Mouse (Mus musculus): ENCODE results near the gene Col25a1. TPM values are rescaled to one million over a fixed set of nuclear protein-coding genes. Genes with fewer than 3 reads are reported as not detected.

Gene Col25a1
- polyA plus RNA-seq, 1 experiment from 2014 or later = 18.3 TPM

DNA sequence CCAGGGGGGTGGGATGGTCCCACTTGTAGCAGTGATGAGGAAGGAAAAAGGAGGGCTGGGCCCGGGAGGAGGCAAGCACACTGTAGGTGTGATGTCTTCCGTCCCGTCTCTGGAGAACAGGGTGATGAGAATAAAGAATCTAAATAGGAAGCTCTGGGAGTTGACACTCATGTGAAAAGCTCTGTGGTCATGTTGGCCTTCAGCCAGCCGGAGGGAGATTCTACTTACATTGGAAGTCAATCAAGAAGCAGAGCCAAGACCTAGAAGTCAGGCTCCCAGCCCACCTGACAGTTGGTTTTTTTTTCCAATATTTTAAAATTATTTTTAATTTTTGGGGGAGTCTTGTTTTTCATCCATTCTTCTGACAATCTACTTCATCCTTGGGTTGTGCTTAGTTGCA is 297.5 kb downstream of the Col25a1 start:
- Histone ChIP-seq H3K27me3 (ENCODE audit: control insufficient read depth, insufficient read depth, low read length) (no peaks in the 10 kb centered on the region), H3K4me3 (ENCODE audit: low read depth, low read length) (no peak overlapping the region), H3K9me3 (ENCODE audit: control insufficient read depth, low read length) (no peaks in the 10 kb centered on the region), H3K4me2 (ENCODE audit: low read depth, severe bottlenecking) (no peak overlapping the region), H3K27ac (replicated peaks; ENCODE audit: low read depth, low read length) (no peak overlapping the region), H3K36me3 (ENCODE audit: control insufficient read depth, insufficient read depth, low read length) (no peaks in the 10 kb centered on the region), H3K4me1 (ENCODE audit: control insufficient read depth, insufficient read depth, low read length) (peaks cover 16% of the 10 kb centered on the region; the same call in 1 of the 2 replicates), H3K9ac (ENCODE audit: low read length) (no peak overlapping the region)
- 97% methylated on average over 4 of the region's 4 CpGs for WGBS
- ATAC-seq (ENCODE audit: insufficient number of reproducible peaks, low FRiP score, low TSS enrichment, low read depth) (no peak), DNase-seq (ENCODE audit: low spot score) (no peak)

DNA sequence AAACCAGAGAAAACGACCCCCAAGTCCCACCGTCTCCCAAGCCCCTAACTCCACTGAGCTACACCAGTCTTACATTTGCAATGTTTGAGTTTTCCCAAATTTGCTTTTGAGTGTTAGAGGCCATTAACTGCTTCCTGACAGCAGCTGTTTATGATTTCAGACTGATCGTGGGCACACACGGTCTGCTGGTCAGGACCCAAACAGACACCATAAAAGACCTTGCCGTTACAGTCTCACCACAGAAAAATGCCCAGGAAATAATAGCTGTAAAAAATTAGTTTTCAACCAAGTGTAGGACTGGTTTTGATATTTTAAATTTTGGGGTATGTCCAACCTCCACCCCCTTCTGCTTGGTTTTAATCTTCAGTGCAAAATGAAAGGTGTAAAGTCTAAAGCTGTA is 298.8 kb downstream of the Col25a1 start:
- Histone ChIP-seq H3K9ac (ENCODE audit: low read length) (no peak overlapping the region), H3K27ac (replicated peaks; ENCODE audit: low read depth, low read length) (0 out of 2 replicates have a peak overlapping the region, but pooled peaks have one; percentile 18), H3K4me3 (ENCODE audit: low read depth, low read length) (no peak overlapping the region), H3K4me1 (ENCODE audit: control insufficient read depth, insufficient read depth, low read length) (peaks cover 13% of the 10 kb centered on the region; the same call in 1 of the 2 replicates), H3K36me3 (ENCODE audit: control insufficient read depth, insufficient read depth, low read length) (no peaks in the 10 kb centered on the region), H3K27me3 (ENCODE audit: control insufficient read depth, insufficient read depth, low read length) (no peaks in the 10 kb centered on the region), H3K4me2 (ENCODE audit: low read depth, severe bottlenecking) (no peak overlapping the region), H3K9me3 (ENCODE audit: control insufficient read depth, low read length) (no peaks in the 10 kb centered on the region)
- no peak for ATAC-seq (ENCODE audit: insufficient number of reproducible peaks, low FRiP score, low TSS enrichment, low read depth)
- DNase-seq (ENCODE audit: low spot score) = peak; percentile 38
- 14% methylated on average over 5 of the region's 5 CpGs for WGBS

DNA sequence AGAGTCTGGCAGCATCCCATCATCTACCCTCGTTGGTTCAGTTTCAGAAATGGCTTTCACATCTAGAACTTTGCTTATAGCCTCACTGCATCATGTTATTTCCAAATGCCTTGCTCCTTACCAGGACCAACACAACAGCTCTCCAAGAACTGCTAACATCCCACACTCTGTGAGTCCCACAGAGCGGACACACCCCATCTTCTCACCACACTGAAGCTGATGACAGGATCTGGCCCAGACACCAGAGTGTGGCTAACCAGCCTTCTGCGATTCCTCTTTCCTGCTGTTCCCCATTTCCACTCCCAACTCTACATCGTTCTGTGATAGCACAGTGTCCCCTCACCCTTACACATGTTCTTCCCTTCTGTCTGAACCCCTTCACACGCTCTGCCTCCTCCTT is 301.5 kb downstream of the Col25a1 start:
- peaks cover 12% of the 10 kb centered on the region; the same call in 1 of the 2 replicates for H3K4me1 ChIP-seq (ENCODE audit: control insufficient read depth, insufficient read depth, low read length)
- DNase-seq (ENCODE audit: low spot score) = no peak
- no peak overlapping the region for H3K27ac ChIP-seq (replicated peaks; ENCODE audit: low read depth, low read length)
- H3K27me3 ChIP-seq (ENCODE audit: control insufficient read depth, insufficient read depth, low read length) = no peaks in the 10 kb centered on the region
- no peaks in the 10 kb centered on the region for H3K36me3 ChIP-seq (ENCODE audit: control insufficient read depth, insufficient read depth, low read length)
- WGBS = 77% methylated on average over 5 of the region's 5 CpGs
- ATAC-seq (ENCODE audit: insufficient number of reproducible peaks, low FRiP score, low TSS enrichment, low read depth) = no peak
- no peak overlapping the region for H3K9ac ChIP-seq (ENCODE audit: low read length)
- H3K4me3 ChIP-seq (ENCODE audit: low read depth, low read length) = no peak overlapping the region
- no peak overlapping the region for H3K4me2 ChIP-seq (ENCODE audit: low read depth, severe bottlenecking)
- H3K9me3 ChIP-seq (ENCODE audit: control insufficient read depth, low read length) = no peaks in the 10 kb centered on the region

DNA sequence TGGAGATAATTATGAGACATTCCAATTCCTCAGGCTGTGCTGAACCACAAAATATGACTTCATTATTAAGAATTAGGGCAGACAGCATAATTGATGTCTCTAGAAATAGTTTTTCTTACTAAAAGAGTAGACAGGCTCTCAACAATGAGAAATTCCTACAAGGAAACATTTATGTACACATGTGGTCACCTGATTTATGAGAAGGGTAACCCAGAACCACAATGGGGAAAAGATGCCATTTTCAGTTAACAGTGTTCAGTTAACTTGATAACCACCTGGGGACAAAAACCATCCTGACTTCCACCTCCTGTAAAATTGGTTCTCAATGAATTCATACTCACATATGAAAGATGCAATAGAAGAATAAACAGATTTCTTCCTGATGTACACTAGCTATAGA is 305.7 kb downstream of the Col25a1 start:
- ATAC-seq (ENCODE audit: insufficient number of reproducible peaks, low FRiP score, low TSS enrichment, low read depth) (no peak), DNase-seq (ENCODE audit: low spot score) (no peak)

DNA sequence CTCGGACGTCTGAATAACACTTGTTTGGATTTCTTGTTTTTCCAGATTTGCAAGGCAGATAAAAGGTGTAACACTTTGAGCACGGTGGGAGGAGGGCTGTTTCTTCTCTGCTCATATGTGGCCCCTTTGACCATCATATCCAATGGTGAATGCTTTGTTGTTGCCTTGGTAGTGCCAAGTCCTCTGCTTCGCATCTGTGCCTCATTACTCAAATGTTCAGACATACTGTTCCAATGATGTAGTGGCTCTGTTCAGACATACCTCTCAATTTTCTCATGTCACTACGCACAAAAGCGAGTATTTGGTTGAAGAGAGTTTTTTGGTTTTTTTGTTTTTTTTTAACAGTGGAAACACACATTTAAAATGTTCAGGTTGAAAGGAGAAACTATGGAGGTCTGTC is 308.5 kb downstream of the Col25a1 start:
- WGBS = 78% methylated on average over 6 of the region's 6 CpGs
- H3K36me3 ChIP-seq (ENCODE audit: control insufficient read depth, insufficient read depth, low read length) = no peaks in the 10 kb centered on the region
- ATAC-seq (ENCODE audit: insufficient number of reproducible peaks, low FRiP score, low TSS enrichment, low read depth) = no peak
- H3K4me2 ChIP-seq (ENCODE audit: low read depth, severe bottlenecking) = no peak overlapping the region
- H3K27me3 ChIP-seq (ENCODE audit: control insufficient read depth, insufficient read depth, low read length) = no peaks in the 10 kb centered on the region
- H3K9me3 ChIP-seq (ENCODE audit: control insufficient read depth, low read length) = no peaks in the 10 kb centered on the region
- no peak overlapping the region for H3K4me3 ChIP-seq (ENCODE audit: low read depth, low read length)
- H3K4me1 ChIP-seq (ENCODE audit: control insufficient read depth, insufficient read depth, low read length) = 0 out of 2 replicates have a peak, but pooled peaks cover 11% of the 10 kb centered on the region
- H3K9ac ChIP-seq (ENCODE audit: low read length) = no peak overlapping the region
- H3K27ac ChIP-seq (replicated peaks; ENCODE audit: low read depth, low read length) = no peak overlapping the region
- no peak for DNase-seq (ENCODE audit: low spot score)

More for the DNA sequence above, 305.7 kb downstream of the Col25a1 start:
- Histone ChIP-seq H3K27me3 (ENCODE audit: control insufficient read depth, insufficient read depth, low read length) (no peaks in the 10 kb centered on the region), H3K4me3 (ENCODE audit: low read depth, low read length) (no peak overlapping the region), H3K27ac (replicated peaks; ENCODE audit: low read depth, low read length) (no peak overlapping the region), H3K4me2 (ENCODE audit: low read depth, severe bottlenecking) (no peak overlapping the region), H3K9ac (ENCODE audit: low read length) (no peak overlapping the region), H3K36me3 (ENCODE audit: control insufficient read depth, insufficient read depth, low read length) (no peaks in the 10 kb centered on the region), H3K4me1 (ENCODE audit: control insufficient read depth, insufficient read depth, low read length) (0 out of 2 replicates have a peak, but pooled peaks cover 8% of the 10 kb centered on the region), H3K9me3 (ENCODE audit: control insufficient read depth, low read length) (no peaks in the 10 kb centered on the region)

DNA sequence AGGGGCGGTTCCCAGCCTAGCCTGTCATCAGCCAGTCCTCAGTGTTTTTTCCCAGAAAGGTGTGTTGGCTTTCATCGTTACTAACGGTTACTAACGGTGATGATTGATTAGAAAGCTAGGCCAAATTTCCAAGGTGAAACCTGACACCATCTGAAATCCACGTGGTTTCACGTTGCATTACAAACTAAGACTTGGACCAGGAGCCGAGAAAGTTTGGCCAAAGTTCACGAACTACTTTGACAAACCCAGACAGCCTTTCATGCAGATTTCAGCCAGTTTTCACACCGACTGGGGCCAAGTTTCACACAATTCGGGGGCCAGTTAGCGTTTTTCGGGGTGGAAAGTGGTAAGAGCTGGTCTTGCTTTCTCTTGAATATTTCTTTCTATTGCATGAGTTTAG is 309.4 kb downstream of the Col25a1 start:
- Histone ChIP-seq H3K27me3 (ENCODE audit: control insufficient read depth, insufficient read depth, low read length) (no peaks in the 10 kb centered on the region), H3K9ac (ENCODE audit: low read length) (no peak overlapping the region), H3K4me2 (ENCODE audit: low read depth, severe bottlenecking) (no peak overlapping the region), H3K36me3 (ENCODE audit: control insufficient read depth, insufficient read depth, low read length) (no peaks in the 10 kb centered on the region), H3K4me3 (ENCODE audit: low read depth, low read length) (no peak overlapping the region), H3K27ac (replicated peaks; ENCODE audit: low read depth, low read length) (no peak overlapping the region), H3K4me1 (ENCODE audit: control insufficient read depth, insufficient read depth, low read length) (0 out of 2 replicates have a peak, but pooled peaks cover 11% of the 10 kb centered on the region), H3K9me3 (ENCODE audit: control insufficient read depth, low read length) (no peaks in the 10 kb centered on the region)
- DNase-seq (ENCODE audit: low spot score) = no peak
- no peak for ATAC-seq (ENCODE audit: insufficient number of reproducible peaks, low FRiP score, low TSS enrichment, low read depth)
- 38% methylated on average over 12 of the region's 12 CpGs for WGBS

DNA sequence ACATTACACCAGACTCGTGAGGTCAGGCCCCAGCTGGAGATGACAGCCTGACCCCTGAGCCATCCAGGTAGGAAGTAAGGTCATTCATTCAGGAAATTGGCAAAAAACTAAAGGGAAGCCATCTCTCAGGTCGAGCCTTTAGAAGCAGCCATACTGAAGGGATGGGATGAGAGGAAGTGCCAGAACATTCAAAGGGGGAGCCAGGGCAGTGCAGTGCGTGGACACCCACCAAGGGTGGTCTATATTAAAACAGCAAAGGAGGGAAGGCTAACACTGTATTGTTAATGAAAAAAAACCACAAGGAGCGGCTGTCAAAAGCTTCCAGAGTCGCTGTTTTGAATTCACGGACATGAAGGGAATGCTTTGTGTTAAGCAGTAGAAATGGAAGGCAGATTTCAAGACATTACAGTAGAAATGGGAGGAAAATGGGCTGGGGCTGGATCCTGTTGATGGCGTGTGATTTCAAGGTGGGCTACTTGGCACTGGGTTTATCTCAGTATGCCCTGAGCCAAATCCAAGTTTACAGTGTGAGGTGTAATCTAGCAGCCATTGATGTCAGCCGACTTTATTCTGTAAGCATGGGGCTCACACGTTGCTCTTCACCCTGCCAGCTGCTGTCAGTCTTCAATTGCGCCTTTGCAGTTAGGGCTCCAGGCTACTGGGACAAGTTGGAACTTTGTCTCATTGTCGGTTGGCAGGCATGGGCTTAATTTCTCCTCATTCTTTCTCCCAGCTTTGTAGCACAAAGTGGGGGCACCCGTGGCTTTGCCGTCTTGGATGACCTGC is 312.7 kb downstream of the Col25a1 start:
- 0 out of 2 replicates have a peak, but pooled peaks cover 9% of the 10 kb centered on the region for H3K4me1 ChIP-seq (ENCODE audit: control insufficient read depth, insufficient read depth, low read length)
- H3K9me3 ChIP-seq (ENCODE audit: control insufficient read depth, low read length) = no peaks in the 10 kb centered on the region
- H3K4me3 ChIP-seq (ENCODE audit: low read depth, low read length) = no peak overlapping the region
- H3K27ac ChIP-seq (replicated peaks; ENCODE audit: low read depth, low read length) = no peak overlapping the region
- H3K27me3 ChIP-seq (ENCODE audit: control insufficient read depth, insufficient read depth, low read length) = no peaks in the 10 kb centered on the region
- WGBS = 53% methylated on average over 13 of the region's 13 CpGs
- DNase-seq (ENCODE audit: low spot score) = no peak
- no peak overlapping the region for H3K9ac ChIP-seq (ENCODE audit: low read length)
- ATAC-seq (ENCODE audit: insufficient number of reproducible peaks, low FRiP score, low TSS enrichment, low read depth) = no peak
- no peak overlapping the region for H3K4me2 ChIP-seq (ENCODE audit: low read depth, severe bottlenecking)
- no peaks in the 10 kb centered on the region for H3K36me3 ChIP-seq (ENCODE audit: control insufficient read depth, insufficient read depth, low read length)

DNA sequence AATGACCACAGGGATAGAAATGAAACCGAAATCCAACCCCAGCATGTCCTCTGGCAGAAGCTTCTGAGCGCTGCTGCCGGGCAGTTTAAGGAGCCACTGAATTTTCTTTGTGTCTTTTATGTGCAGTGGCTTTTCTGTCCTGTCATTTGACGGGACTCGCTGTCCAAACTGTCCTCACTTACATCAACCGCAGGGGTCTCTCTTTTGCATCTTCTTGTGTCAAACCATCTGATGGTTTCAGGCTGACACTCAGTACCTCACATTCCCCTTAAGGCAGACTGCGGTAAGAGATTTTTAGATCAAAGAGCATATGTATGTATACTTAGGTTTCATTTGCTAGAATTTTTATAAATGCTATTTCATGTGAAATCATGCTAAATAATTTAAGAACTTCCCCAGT is 318.6 kb downstream of the Col25a1 start:
- no peaks in the 10 kb centered on the region for H3K27me3 ChIP-seq (ENCODE audit: control insufficient read depth, insufficient read depth, low read length)
- no peak for DNase-seq (ENCODE audit: low spot score)
- H3K4me2 ChIP-seq (ENCODE audit: low read depth, severe bottlenecking) = no peak overlapping the region
- 0 out of 2 replicates have a peak, but pooled peaks cover 2% of the 10 kb centered on the region for H3K4me1 ChIP-seq (ENCODE audit: control insufficient read depth, insufficient read depth, low read length)
- 80% methylated on average over 7 of the region's 7 CpGs for WGBS
- H3K36me3 ChIP-seq (ENCODE audit: control insufficient read depth, insufficient read depth, low read length) = no peaks in the 10 kb centered on the region
- no peak overlapping the region for H3K4me3 ChIP-seq (ENCODE audit: low read depth, low read length)
- no peak overlapping the region for H3K27ac ChIP-seq (replicated peaks; ENCODE audit: low read depth, low read length)
- H3K9me3 ChIP-seq (ENCODE audit: control insufficient read depth, low read length) = no peaks in the 10 kb centered on the region
- no peak overlapping the region for H3K9ac ChIP-seq (ENCODE audit: low read length)
- ATAC-seq (ENCODE audit: insufficient number of reproducible peaks, low FRiP score, low TSS enrichment, low read depth) = no peak
